Mouse (Mus musculus): ENCODE measurements around the gene Cercam.

GRCm38 (mm10) chr2:29820025-29820817 is 48.7 kb upstream of the Cercam start, which contains the start of gene Urm1:
- no peak for TF ChIP-seq CTCF (IDR thresholded peaks at IDR 0.05; ENCODE audit: insufficient read depth, low read length)
- peak; percentile 29; the same call in 1 of the 2 replicates for TF ChIP-seq POLR2A (IDR thresholded peaks at IDR 0.05; ENCODE audit: borderline replicate concordance, extremely low read depth, low read depth, low read length)

Measured in lung, adult 2 months (tissue).